Mouse (Mus musculus) regulatory T cell (primary cell): ENCODE data around the gene Gucd1.
"Not testable (repeated sequence)": the region's sequence is repeated elsewhere in the genome, so short reads cannot be mapped to it uniquely, and the experiment has no call there.

ENCODE experiments used
- in situ Hi-C: fragments of 300-600 bp; cut with MboI, MseI; formaldehyde crosslinking; loops from one replicate; pipeline ENCODE4 v1.15.1; 2025; ENCODE audit warnings: high pct_unique_total_duplicates

The Gucd1 gene

DNA sequence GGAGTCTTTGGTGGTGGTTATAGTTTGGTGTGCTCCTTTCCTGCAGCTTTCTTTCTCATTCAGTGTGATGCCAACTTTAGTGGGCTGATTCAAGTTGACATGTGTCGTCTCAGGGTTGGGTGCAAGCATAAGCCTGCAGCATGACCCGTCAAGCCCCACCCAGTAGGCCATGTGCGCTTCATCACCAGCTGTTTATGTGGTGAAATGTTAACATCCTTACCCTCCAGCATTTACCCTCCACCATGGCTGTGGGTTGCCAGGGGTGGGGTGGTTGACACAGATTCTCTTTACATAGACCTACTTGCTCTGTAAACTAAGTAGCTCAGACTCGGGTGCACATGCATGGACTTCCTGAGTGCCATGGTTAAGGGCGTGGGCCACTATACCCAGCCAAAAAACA lies 18.4 kb upstream of the Gucd1 start:
- in situ Hi-C loops: no loop called here

GRCm38 (mm10) chr10:75535423-75535822 lies 17.7 kb upstream of the Gucd1 start:
- in situ Hi-C loops: no loop called here

DNA sequence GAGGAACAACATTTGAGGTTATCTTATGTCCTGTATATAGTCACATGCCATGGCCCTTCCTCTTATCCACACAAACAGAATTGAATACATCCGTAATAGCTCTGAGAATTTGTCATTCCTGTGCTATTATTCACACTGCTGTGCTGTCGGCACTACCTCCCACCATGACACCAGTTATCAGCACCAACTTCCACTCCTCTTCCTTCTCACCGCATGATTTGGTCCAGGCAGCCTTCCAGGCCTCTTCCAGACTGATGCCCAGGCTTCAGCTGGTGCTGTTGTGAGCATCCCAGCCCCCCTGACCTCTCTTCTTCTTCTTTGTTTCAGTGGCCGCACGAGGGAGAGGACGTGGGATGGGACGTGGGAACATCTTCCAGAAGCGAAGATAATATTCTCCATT lies 17.2 kb upstream of the Gucd1 start:
- in situ Hi-C loops: no loop called here

GRCm38 (mm10) chr10:75534216-75534615 lies 16.4 kb upstream of the Gucd1 start:
- in situ Hi-C loops: no loop called here

DNA sequence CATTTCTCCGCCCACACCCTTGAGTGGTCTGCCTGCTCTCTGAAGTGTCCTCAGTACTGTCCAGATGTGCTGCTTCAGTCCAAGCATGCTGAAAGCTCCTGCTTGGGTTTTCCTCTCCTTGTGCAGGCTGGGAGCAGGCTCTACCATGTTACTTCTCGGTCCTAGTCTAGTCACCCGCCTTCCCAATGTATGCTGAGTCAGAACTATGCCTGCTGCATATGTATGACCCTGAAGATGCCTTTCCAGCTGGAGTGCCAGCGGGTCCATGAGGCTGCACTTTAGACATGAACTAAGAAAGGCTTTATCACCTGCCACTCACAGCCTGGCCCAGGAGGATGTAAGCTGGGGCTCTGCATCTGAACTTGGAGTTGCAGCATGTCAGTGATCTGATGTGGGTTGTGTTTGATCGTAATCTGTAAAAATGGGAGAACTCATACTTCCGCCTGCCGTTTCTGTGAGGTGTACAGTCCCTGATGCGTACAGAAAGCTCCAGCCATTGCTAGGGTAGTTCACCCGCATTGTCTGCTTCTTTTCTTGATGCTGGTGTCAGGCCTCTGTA lies 13.8 kb upstream of the Gucd1 start:
- in situ Hi-C loops: no loop called here

DNA sequence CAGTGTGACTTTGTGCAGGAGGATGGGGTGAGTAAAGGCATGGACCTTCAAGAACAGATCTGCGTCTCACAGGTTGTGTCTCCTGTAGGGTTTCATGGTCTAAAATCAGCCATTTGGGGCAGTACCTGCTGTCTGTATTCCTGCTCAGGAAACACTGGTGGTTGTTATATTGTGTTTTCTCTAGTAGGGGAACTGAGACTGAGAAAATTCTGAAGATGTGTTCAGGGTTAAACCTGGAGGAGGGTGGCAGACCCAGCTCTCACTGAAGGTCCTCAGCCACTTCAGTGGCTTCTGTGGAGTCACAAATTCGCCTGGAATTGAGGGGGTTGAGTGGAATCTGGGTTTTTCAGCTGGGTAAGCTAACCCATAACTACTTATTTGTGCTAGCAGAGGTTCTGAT lies 12.6 kb upstream of the Gucd1 start:
- in situ Hi-C loops: no loop called here

DNA sequence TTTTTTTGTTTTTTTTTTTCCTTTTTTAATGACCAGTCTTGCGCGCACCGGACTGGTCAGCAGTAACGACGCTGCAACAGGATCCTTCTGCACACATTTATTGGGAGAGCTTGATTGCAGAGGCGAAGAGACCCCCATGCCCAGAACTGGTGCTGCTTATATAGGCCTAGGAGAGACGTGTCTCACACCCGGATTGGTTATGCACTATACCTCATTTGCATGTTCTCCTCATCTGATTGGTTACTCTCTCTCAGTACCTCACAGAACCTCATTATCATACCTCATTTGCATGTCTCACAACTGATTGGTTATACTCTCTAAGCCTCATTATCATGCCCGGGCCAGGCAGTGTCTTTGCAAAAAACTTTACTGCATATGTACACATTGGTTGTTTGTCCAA lies 7.7 kb upstream of the Gucd1 start:
- in situ Hi-C loops: not testable (repeated sequence)

GRCm38 (mm10) chr10:75521643-75522042 lies 3.9 kb upstream of the Gucd1 start:
- in situ Hi-C loops: no loop called here

DNA sequence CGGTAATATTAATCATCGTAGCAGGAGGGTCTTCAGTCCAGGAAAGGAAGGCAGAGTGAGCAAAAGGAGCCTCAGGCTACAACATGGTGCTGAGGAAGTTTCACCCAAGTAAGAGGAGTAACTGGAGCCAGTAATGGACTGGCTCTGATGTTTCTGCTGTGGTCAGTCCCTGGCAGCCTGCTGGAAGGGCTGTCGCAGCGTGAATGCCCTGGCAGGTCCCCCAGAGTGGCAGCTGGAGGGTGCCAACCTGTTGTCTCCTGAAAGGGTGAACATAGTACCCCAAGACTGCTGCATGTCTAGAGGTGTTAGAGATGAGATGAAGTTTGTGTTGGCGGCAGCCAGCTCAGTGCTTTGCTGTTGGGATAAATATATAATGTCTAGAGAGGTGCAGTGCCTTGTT lies 2.8 kb upstream of the Gucd1 start:
- in situ Hi-C loops: no loop called here

- in situ Hi-C loops: no loop called here
Measured at GRCm38 (mm10) chr10:75517073-75517757, 557 bp downstream of the Gucd1 start, which contains the start of gene Snrpd3. Snrpd3 (plus strand) TSS chr10:75517551.

GRCm38 (mm10) chr10:75516724-75517072 lies 1.1 kb downstream of the Gucd1 start:
- in situ Hi-C loops: no loop called here

GRCm38 (mm10) chr10:75516038-75516723 lies 1.6 kb downstream of the Gucd1 start:
- in situ Hi-C loops: no loop called here

- in situ Hi-C loops: no loop called here
Measured at GRCm38 (mm10) chr10:75515216-75516037, 2.3 kb downstream of the Gucd1 start.

DNA sequence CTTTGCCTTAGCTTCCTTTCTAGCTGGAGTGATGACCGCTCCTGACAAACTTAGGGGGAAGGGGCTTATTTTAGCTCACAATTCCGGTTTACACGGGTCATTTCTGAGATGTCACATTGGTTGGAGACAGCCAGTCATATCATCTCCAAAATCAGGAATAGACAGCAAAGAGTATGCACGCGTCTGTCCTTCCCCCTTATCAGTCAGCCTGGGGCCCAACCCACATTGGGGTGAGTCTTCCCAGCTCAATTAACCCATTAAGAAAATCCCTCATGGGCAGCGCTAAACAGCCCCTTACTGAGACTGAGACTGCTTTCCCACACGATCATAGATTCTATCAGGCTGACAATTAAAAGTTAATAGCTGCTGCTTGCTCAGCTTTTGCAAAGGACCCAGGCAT lies 3.4 kb downstream of the Gucd1 start:
- in situ Hi-C loops: no loop called here

- in situ Hi-C loops: no loop called here
Measured at GRCm38 (mm10) chr10:75513306-75514067, 4.3 kb downstream of the Gucd1 start.

DNA sequence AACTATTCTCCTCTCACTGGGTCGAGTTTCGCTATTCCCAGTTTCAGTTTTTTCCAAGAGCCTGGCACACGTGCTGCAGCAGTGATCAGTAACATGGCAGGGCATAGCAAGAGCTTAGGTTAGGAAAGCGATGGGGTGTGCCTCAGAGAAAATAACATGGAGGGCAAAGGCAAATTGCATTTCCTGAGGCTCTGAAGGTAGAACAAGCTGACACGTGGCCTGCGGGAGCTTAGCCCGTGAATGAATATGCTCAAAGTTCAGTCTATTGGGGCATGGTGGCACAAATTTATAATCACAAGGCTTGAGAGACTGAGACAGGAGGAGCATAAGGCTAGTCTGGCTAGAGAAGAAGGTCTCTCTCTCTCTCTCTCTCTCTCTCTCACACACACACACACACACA lies 5.0 kb downstream of the Gucd1 start:
- in situ Hi-C loops: no loop called here

DNA sequence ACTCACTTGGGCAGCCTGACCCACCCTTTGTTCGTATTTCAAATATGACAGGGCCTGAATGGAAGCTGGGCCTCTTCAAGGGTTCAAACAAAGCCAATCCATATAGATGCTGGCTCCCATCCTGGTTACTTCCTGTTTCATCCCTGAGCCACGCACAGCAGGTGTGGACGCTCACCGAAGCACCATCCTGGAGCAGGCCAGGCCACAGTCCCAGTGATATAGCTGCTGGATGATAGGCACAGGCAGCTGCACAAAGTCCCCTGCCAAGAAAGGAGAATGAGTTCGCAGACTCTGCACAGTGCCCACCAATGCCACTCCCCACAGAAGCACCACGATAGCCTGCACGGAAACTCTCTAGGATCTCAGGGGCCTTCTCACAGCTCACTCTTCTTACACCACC lies 5.9 kb downstream of the Gucd1 start:
- in situ Hi-C loops: no loop called here

GRCm38 (mm10) chr10:75511060-75511459 lies 6.7 kb downstream of the Gucd1 start:
- in situ Hi-C loops: no loop called here

GRCm38 (mm10) chr10:75510446-75510845 lies 7.3 kb downstream of the Gucd1 start:
- in situ Hi-C loops: no loop called here

DNA sequence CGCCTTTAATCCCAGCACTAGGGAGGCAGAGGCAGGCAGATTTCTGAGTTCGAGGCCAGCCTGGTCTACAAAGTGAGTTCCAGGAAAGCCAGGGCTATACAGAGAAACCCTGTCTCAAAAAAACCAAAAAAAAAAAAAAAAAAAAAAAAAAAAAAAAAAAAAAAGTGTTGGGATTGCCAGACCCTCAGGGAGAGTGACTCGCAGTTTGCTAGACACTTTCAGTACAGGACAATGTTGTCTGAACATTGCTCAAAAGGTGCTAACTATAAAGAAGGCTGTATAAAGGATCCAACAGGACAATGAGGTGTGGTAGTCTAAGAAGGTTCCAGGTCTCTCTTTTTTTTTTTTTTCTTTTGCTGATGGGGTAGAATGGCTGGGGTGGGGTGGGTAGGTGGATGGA lies 11.8 kb downstream of the Gucd1 start:
- in situ Hi-C loops: not testable (repeated sequence)

GRCm38 (mm10) chr10:75505130-75505495 lies 12.7 kb downstream of the Gucd1 start:
- in situ Hi-C loops: no loop called here
